Mouse (Mus musculus) C2C12 (cell line): ENCODE measurements around the gene AA986860.

ENCODE experiments used
- CEBPB ChIP-seq: IDR thresholded peaks from one replicate; pipeline ENCODE4 v1.6.1; 2011; ENCODE audit warnings: low read depth, mild to moderate bottlenecking, control low read depth, moderate library complexity
- CTCF ChIP-seq: IDR thresholded peaks from one replicate; pipeline ENCODE4 v1.5.1; 2011; ENCODE audit not compliant: control insufficient read depth, insufficient read depth, insufficient read length
- FOSL1 ChIP-seq: IDR thresholded peaks from one replicate; pipeline ENCODE4 v1.8.0; 2011; ENCODE audit warnings: mild to moderate bottlenecking, low read length; ENCODE audit not compliant: poor library complexity, insufficient read depth, severe bottlenecking
- MYOG ChIP-seq: IDR thresholded peaks from one replicate; pipeline ENCODE4 v1.6.1; 2011; ENCODE audit not compliant: control insufficient read depth, insufficient read length; ENCODE audit errors: extremely low read depth
- USF1 ChIP-seq: IDR thresholded peaks from one replicate; pipeline ENCODE4 v1.6.1; 2011; ENCODE audit warnings: low read depth, mild to moderate bottlenecking, control low read depth, moderate library complexity

- no peak for TF ChIP-seq CTCF
- TF ChIP-seq CEBPB: no peak
- TF ChIP-seq USF1: no peak
- no peak for TF ChIP-seq MYOG
- TF ChIP-seq FOSL1: no peak
Observed at GRCm38 (mm10) chr1:130784054-130784453, 52.3 kb downstream of the AA986860 start.
